Mouse (Mus musculus): ENCODE data around the gene Lce1j. TPM values are rescaled to one million over a fixed set of nuclear protein-coding genes. Genes with fewer than 3 reads are reported as not detected.

Gene Lce1j
- not detected in 2 replicates for polyA plus RNA-seq (2012; rRNA removed; ENCODE audit: low replicate concordance)

GRCm38 (mm10) chr3:92790414-92790813 is at the start of gene Lce1j:
Gene Lce1j, minus strand, starts transcription at chr3:92790514.

GRCm38 (mm10) chr3:92827108-92827507 is 36.8 kb upstream of the Lce1j start, which contains the start of gene Kprp:
Gene Kprp, minus strand, starts transcription at chr3:92827247.

GRCm38 (mm10) chr3:92807791-92808190 is 17.5 kb upstream of the Lce1j start, which contains the start of gene Lce1k:
Gene Lce1k, minus strand, starts transcription at chr3:92807891.

GRCm38 (mm10) chr3:92778799-92779198 is 11.5 kb downstream of the Lce1j start, which contains the start of gene Lce1i:
Gene Lce1i, minus strand, starts transcription at chr3:92778899.

GRCm38 (mm10) chr3:92764965-92765364 is 25.3 kb downstream of the Lce1j start, which contains the start of gene Lce1h:
Gene Lce1h, minus strand, starts transcription at chr3:92765065.

GRCm38 (mm10) chr3:92752238-92752637 is 38.1 kb downstream of the Lce1j start, which contains the start of gene Lce1g:
Gene Lce1g, minus strand, starts transcription at chr3:92752338.

GRCm38 (mm10) chr3:92738996-92739395 is 51.3 kb downstream of the Lce1j start, which contains the start of gene Gm38119:
Gene Gm38119, minus strand, starts transcription at chr3:92739096.

Other genes with a start within 250 kb of the Lce1j start
- 0.31 TPM in 1 of 2 replicates, not detected in the other for gene Ivl, start 216.8 kb downstream of the Lce1j start, polyA plus RNA-seq (2012; rRNA removed; ENCODE audit: low replicate concordance)
- not detected in 2 replicates for gene Smcp, start 201.5 kb downstream of the Lce1j start, polyA plus RNA-seq (2012; rRNA removed; ENCODE audit: low replicate concordance)
- not detected in 2 replicates for gene 2210017I01Rik, start 183.0 kb downstream of the Lce1j start, polyA plus RNA-seq (2012; rRNA removed; ENCODE audit: low replicate concordance)
- not detected in 2 replicates for gene Lce6a, start 168.9 kb downstream of the Lce1j start, polyA plus RNA-seq (2012; rRNA removed; ENCODE audit: low replicate concordance)
- not detected in 2 replicates for gene Lce1a1, start 142.2 kb downstream of the Lce1j start, polyA plus RNA-seq (2012; rRNA removed; ENCODE audit: low replicate concordance)
- gene Lce1b, start 133.6 kb downstream of the Lce1j start, polyA plus RNA-seq (2012; rRNA removed; ENCODE audit: low replicate concordance) = not detected in 2 replicates
- gene Lce1a2, start 120.2 kb downstream of the Lce1j start, polyA plus RNA-seq (2012; rRNA removed; ENCODE audit: low replicate concordance) = not detected in 2 replicates
- not detected in 2 replicates for gene Lce1c, start 111.3 kb downstream of the Lce1j start, polyA plus RNA-seq (2012; rRNA removed; ENCODE audit: low replicate concordance)
- not detected in 2 replicates for gene Lce1d, start 103.3 kb downstream of the Lce1j start, polyA plus RNA-seq (2012; rRNA removed; ENCODE audit: low replicate concordance)
- gene Lce1e, start 81.4 kb downstream of the Lce1j start, polyA plus RNA-seq (2012; rRNA removed; ENCODE audit: low replicate concordance) = not detected in 2 replicates
- gene Lce1f, start 70.2 kb downstream of the Lce1j start, polyA plus RNA-seq (2012; rRNA removed; ENCODE audit: low replicate concordance) = not detected in 2 replicates
- not detected in 2 replicates for gene Gm38119, start 51.4 kb downstream of the Lce1j start, polyA plus RNA-seq (2012; rRNA removed; ENCODE audit: low replicate concordance)
- not detected in 2 replicates for gene Lce1g, start 38.2 kb downstream of the Lce1j start, polyA plus RNA-seq (2012; rRNA removed; ENCODE audit: low replicate concordance)
- gene Lce1h, start 25.4 kb downstream of the Lce1j start, polyA plus RNA-seq (2012; rRNA removed; ENCODE audit: low replicate concordance) = not detected in 2 replicates
- not detected in 2 replicates for gene Lce1i, start 11.6 kb downstream of the Lce1j start, polyA plus RNA-seq (2012; rRNA removed; ENCODE audit: low replicate concordance)
- not detected in 2 replicates for gene Lce1k, start 17.4 kb upstream of the Lce1j start, polyA plus RNA-seq (2012; rRNA removed; ENCODE audit: low replicate concordance)
- not detected in 2 replicates for gene Kprp, start 36.7 kb upstream of the Lce1j start, polyA plus RNA-seq (2012; rRNA removed; ENCODE audit: low replicate concordance)
- not detected in 2 replicates for gene Lce1l, start 60.8 kb upstream of the Lce1j start, polyA plus RNA-seq (2012; rRNA removed; ENCODE audit: low replicate concordance)
- gene 2310050C09Rik, start 79.7 kb upstream of the Lce1j start, polyA plus RNA-seq (2012; rRNA removed; ENCODE audit: low replicate concordance) = not detected in 2 replicates
- not detected in 2 replicates for gene Lce3a, start 135.7 kb upstream of the Lce1j start, polyA plus RNA-seq (2012; rRNA removed; ENCODE audit: low replicate concordance)
- not detected in 2 replicates for gene Lce3b, start 142.5 kb upstream of the Lce1j start, polyA plus RNA-seq (2012; rRNA removed; ENCODE audit: low replicate concordance)
- gene Lce3c, start 154.0 kb upstream of the Lce1j start, polyA plus RNA-seq (2012; rRNA removed; ENCODE audit: low replicate concordance) = 0.27 TPM in 1 of 2 replicates, not detected in the other
- gene Lce3d, start 166.9 kb upstream of the Lce1j start, polyA plus RNA-seq (2012; rRNA removed; ENCODE audit: low replicate concordance) = not detected in 2 replicates
- gene Lce3e, start 176.5 kb upstream of the Lce1j start, polyA plus RNA-seq (2012; rRNA removed; ENCODE audit: low replicate concordance) = not detected in 2 replicates
- gene Lce3f, start 201.7 kb upstream of the Lce1j start, polyA plus RNA-seq (2012; rRNA removed; ENCODE audit: low replicate concordance) = not detected in 2 replicates
- gene Crct1, start 225.2 kb upstream of the Lce1j start, polyA plus RNA-seq (2012; rRNA removed; ENCODE audit: low replicate concordance) = not detected in 2 replicates
- not detected in 2 replicates for gene Lce1m, start 228.5 kb upstream of the Lce1j start, polyA plus RNA-seq (2012; rRNA removed; ENCODE audit: low replicate concordance)